Mouse (Mus musculus): ENCODE data around the gene Asic4.

DNA sequence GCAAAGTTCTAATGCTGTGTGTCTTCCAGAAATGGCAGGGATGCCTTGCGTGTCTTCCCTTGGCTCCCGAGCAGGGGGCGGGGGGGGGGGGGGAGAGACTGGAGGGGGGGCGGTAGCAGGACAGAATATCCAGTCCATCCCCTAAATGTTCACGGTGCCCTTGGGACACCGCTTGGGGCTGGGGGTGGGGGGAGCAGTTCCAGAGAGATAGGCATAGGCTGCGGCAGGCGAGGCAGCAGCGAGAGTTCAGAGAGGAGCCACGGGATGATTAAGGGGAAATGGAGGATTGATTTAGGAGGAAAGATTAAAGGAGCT lies 7.4 kb downstream of the Asic4 start:
- TF ChIP-seq MAX (IDR thresholded peaks at IDR 0.05) (no peak), CTCF (IDR thresholded peaks at IDR 0.05; ENCODE audit: control insufficient read depth, insufficient read depth, insufficient read length) (no peak), FOSL1 (IDR thresholded peaks at IDR 0.05; ENCODE audit: insufficient read depth, low read length, poor library complexity, severe bottlenecking) (no peak), MYOG (IDR thresholded peaks at IDR 0.05; ENCODE audit: control insufficient read depth, extremely low read depth, insufficient read length) (no peak), USF1 (IDR thresholded peaks at IDR 0.05; ENCODE audit: low read depth) (no peak), MYOD1 (IDR thresholded peaks at IDR 0.05; ENCODE audit: control insufficient read depth, insufficient read length, low read depth) (no peak), CEBPB (IDR thresholded peaks at IDR 0.05; ENCODE audit: low read depth) (no peak)

Measured in C2C12 (cell line).